Mouse (Mus musculus): Measurements from ENCODE around the gene Stpg3.

DNA sequence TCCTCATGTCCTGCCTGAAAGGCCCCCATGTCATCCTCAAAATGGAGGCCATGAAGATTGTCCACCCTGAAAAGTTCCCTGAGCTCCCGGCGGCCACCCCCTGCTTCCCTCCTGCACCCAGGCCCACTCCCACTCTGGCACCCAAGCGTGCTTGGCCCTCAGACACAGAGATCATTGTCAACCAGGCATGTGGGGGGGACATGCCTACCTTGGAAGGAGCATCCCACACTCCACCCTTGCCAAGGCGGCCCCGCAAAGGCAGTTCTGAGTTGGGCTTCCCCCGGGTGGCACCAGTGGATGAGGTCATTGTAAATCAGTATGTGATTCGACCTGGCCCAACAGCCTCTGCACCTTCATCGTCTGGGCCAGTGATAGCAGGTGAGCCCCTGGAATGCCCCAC, 28.9 kb upstream of the Stpg3 start:
- no peak for TF ChIP-seq CTCF (IDR thresholded peaks at IDR 0.05; ENCODE audit: borderline replicate concordance, control insufficient read depth, extremely low read depth, insufficient read depth, low read length, poor library complexity)
- TF ChIP-seq POLR2A (IDR thresholded peaks at IDR 0.05; ENCODE audit: control insufficient read depth, extremely low read depth, insufficient read depth, low read length, poor library complexity): no peak

Data from thymus, adult 2 months (tissue).